Comparison of ENCODE assay signal across 22 mouse cellular contexts in genomic region chr9:110644295-110644694, GRCm38 (mm10). TPM values are rescaled to one million over a fixed set of nuclear protein-coding genes. Genes with fewer than 3 reads are reported as not detected.
DNase-seq lines count a peak whose midpoint lies in the region; ATAC-seq and TF ChIP-seq lines count a peak whose summit lies in the region.
"Had no signal": no experiment of that assay in that cellular context is flagged by ENCODE, and none has a peak within 500 bp of the region (broad histone marks: within the 10 kb centered on the region; RNA-seq: fewer than 3 reads in every experiment).

No protein-coding gene starts in this region.

- H3K27me3 ChIP-seq in kidney, embryonic 15.5 days: no peaks in the 10 kb centered on the region
- no peaks in the 10 kb centered on the region for H3K27me3 ChIP-seq in kidney, adult 2 months (replicated peaks; ENCODE audit: control insufficient read depth, insufficient read depth, low read length)
- no peaks in the 10 kb centered on the region for H3K27me3 ChIP-seq in megakaryocyte, embryonic 14.5 days (replicated peaks)
- H3K27me3 ChIP-seq in liver, postnatal 0 days (ENCODE audit: insufficient read depth, low read length): no peaks in the 10 kb centered on the region
- H3K27me3 ChIP-seq: CH12.LX; embryonic facial prominence, embryonic 13.5 days; forebrain, embryonic 12.5 days; heart, embryonic 12.5 days; hindbrain, embryonic 12.5 days; Patski had no signal

- peaks cover 4% of the 10 kb centered on the region; the same call in 1 of the 2 replicates for H3K36me3 ChIP-seq in kidney, embryonic 15.5 days
- no peaks in the 10 kb centered on the region; the same call in 1 of the 2 replicates for H3K36me3 ChIP-seq in kidney, adult 2 months (ENCODE audit: control insufficient read depth, insufficient read depth, low read length)
- peaks cover 97% of the 10 kb centered on the region for H3K36me3 ChIP-seq in megakaryocyte, embryonic 14.5 days (replicated peaks; ENCODE audit: low read length)
- peaks cover 6% of the 10 kb centered on the region; the same call in 1 of the 2 replicates for H3K36me3 ChIP-seq in liver, postnatal 0 days (replicated peaks; ENCODE audit: insufficient read depth, low read length)
- H3K36me3 ChIP-seq: embryonic facial prominence, embryonic 13.5 days; forebrain, embryonic 12.5 days; hindbrain, embryonic 12.5 days had no signal

- no peak for TF ChIP-seq POLR2A in kidney, adult 2 months (IDR thresholded peaks at IDR 0.05; ENCODE audit: low read depth, low read length)

- no peak for TF ChIP-seq CTCF in kidney, adult 2 months (conservative IDR thresholded peaks at IDR 0.05; ENCODE audit: insufficient read depth, insufficient read length, low read depth, low read length)
- no peak for TF ChIP-seq CTCF in liver, postnatal 0 days (IDR thresholded peaks at IDR 0.05; ENCODE audit: low read depth)

- no peak for TF ChIP-seq EP300 in liver, postnatal 0 days (IDR thresholded peaks at IDR 0.05; ENCODE audit: low read depth)

- peak overlapping the region; percentile 76; the same call in 1 of the 2 replicates for H3K27ac ChIP-seq in kidney, embryonic 15.5 days
- H3K27ac ChIP-seq in kidney, adult 2 months (ENCODE audit: insufficient read depth, low read depth, low read length): no peak overlapping the region
- no peak overlapping the region for H3K27ac ChIP-seq in liver, postnatal 0 days (ENCODE audit: low read depth)
- H3K27ac ChIP-seq: embryonic facial prominence, embryonic 13.5 days; forebrain, embryonic 12.5 days; heart, adult 2 months; hindbrain, embryonic 12.5 days had no signal

- ATAC-seq in kidney, embryonic 15.5 days (replicated peaks; ENCODE audit: low FRiP score): 0 out of 2 replicates have a peak, but pooled peaks have one; percentile 3
- no peak for ATAC-seq in megakaryocyte, adult 5-6 weeks (ENCODE audit: poor library complexity, severe bottlenecking)
- no peak for ATAC-seq in liver, postnatal 0 days
- ATAC-seq: forebrain, postnatal 0 days; Patski had no signal

- 63% methylated on average over 10 of the region's 10 CpGs for WGBS in kidney, embryonic 15.5 days
- WGBS in kidney, adult 2 months: 78% methylated on average over 10 of the region's 10 CpGs
- WGBS in liver, postnatal 0 days (ENCODE audit: insufficient replicate concordance): 80% methylated on average over 10 of the region's 10 CpGs

- DNase-seq in kidney, adult 2 months: no peak
- peak; percentile 51 for DNase-seq in thymus, postnatal 4 days
- no peak for DNase-seq in thymus, postnatal 10 days (ENCODE audit: low spot score in 2 of 2)
- DNase-seq in liver, postnatal 0 days: no peak
- DNase-seq in left cerebral cortex, adult 9 months (ENCODE audit: low spot score in 2 of 2): no peak
- DNase-seq: adrenal gland, postnatal 14 days; cerebellum, adult 18-20 months; cerebellum, adult 9-11 months; cerebellum, postnatal 36 days; forebrain, postnatal 0 days; gastrocnemius, postnatal 14 days; heart, adult 2 months; heart, postnatal 36 days had no signal

- peaks cover 37% of the 10 kb centered on the region for H3K4me1 ChIP-seq in kidney, embryonic 15.5 days
- H3K4me1 ChIP-seq in kidney, adult 2 months (ENCODE audit: control insufficient read depth, insufficient read depth, low read length): peaks cover 10% of the 10 kb centered on the region
- peaks cover 100% of the 10 kb centered on the region for H3K4me1 ChIP-seq in megakaryocyte, embryonic 14.5 days
- peaks cover 11% of the 10 kb centered on the region; the same call in 1 of the 2 replicates for H3K4me1 ChIP-seq in liver, postnatal 0 days (ENCODE audit: insufficient read depth)
- H3K4me1 ChIP-seq: embryonic facial prominence, embryonic 13.5 days had no signal

- no peak overlapping the region for H3K4me3 ChIP-seq in kidney, embryonic 15.5 days (replicated peaks)
- no peak overlapping the region for H3K4me3 ChIP-seq in kidney, adult 2 months (ENCODE audit: insufficient read depth, low read depth, low read length)
- H3K4me3 ChIP-seq in megakaryocyte, embryonic 14.5 days (replicated peaks): peak overlapping the region; percentile 93
- no peak overlapping the region for H3K4me3 ChIP-seq in liver, postnatal 0 days (ENCODE audit: low read depth, low read length)
- H3K4me3 ChIP-seq: embryonic facial prominence, embryonic 13.5 days; forebrain, embryonic 12.5 days; heart, adult 2 months; heart, embryonic 12.5 days; hindbrain, embryonic 12.5 days had no signal

- H3K4me2 ChIP-seq in kidney, embryonic 15.5 days: no peak overlapping the region
- H3K4me2 ChIP-seq in liver, postnatal 0 days (ENCODE audit: low read depth, low read length): peak overlapping the region; percentile 56
- H3K4me2 ChIP-seq: embryonic facial prominence, embryonic 13.5 days; forebrain, embryonic 12.5 days; heart, embryonic 12.5 days; hindbrain, embryonic 12.5 days had no signal

- H3K9me3 ChIP-seq in kidney, embryonic 15.5 days (replicated peaks): no peaks in the 10 kb centered on the region
- H3K9me3 ChIP-seq in megakaryocyte, embryonic 14.5 days: no peaks in the 10 kb centered on the region
- H3K9me3 ChIP-seq in liver, postnatal 0 days (ENCODE audit: low read length): no peaks in the 10 kb centered on the region
- H3K9me3 ChIP-seq: embryonic facial prominence, embryonic 13.5 days; forebrain, embryonic 12.5 days; heart, embryonic 12.5 days; hindbrain, embryonic 12.5 days had no signal

- no peak overlapping the region for H3K9ac ChIP-seq in kidney, embryonic 15.5 days
- no peak overlapping the region for H3K9ac ChIP-seq in liver, postnatal 0 days (replicated peaks)
- H3K9ac ChIP-seq: embryonic facial prominence, embryonic 13.5 days; forebrain, embryonic 12.5 days; forebrain, postnatal 0 days; heart, embryonic 12.5 days; hindbrain, embryonic 12.5 days had no signal

RNA-seq across cellular contexts. Expression of gene Nbeal2, which starts 9.7 kb away (rescaled TPM):
- 3.7 and 5.5 TPM in 2 replicates for polyA plus RNA-seq in kidney, embryonic 15.5 days (2015; fragmentation: Nextera tagmentation; extraction: Ambion mirVana)
- polyA plus RNA-seq in kidney, adult 2 months (2012; rRNA removed): 41.6 and 49.2 TPM in 2 replicates
- polyA plus RNA-seq in megakaryocyte, embryonic 14.5 days (2012; ENCODE audit: insufficient read depth, low replicate concordance): 102 and 106 TPM in 2 replicates
- 42.1 and 52.5 TPM in 2 replicates for total RNA-seq in megakaryocyte, adult 5-6 weeks (2015)
- 29.1 and 35.9 TPM in 2 replicates for total RNA-seq in megakaryocyte, adult 5-6 weeks (2017)
- polyA plus RNA-seq in liver, postnatal 0 days (2015; fragmentation: Nextera tagmentation; extraction: Ambion mirVana): 1.5 and 2.0 TPM in 2 replicates

RNA-seq across cellular contexts. Expression of gene Ccdc12, which starts 12.0 kb away (rescaled TPM):
- polyA plus RNA-seq in kidney, embryonic 15.5 days (2015; fragmentation: Nextera tagmentation; extraction: Ambion mirVana): 151 and 157 TPM in 2 replicates
- 95.9 and 125 TPM in 2 replicates for polyA plus RNA-seq in kidney, adult 2 months (2012; rRNA removed)
- polyA plus RNA-seq in megakaryocyte, embryonic 14.5 days (2012; ENCODE audit: insufficient read depth, low replicate concordance): 77.7 and 537 TPM in 2 replicates
- 204 and 210 TPM in 2 replicates for total RNA-seq in megakaryocyte, adult 5-6 weeks (2015)
- 165 and 180 TPM in 2 replicates for total RNA-seq in megakaryocyte, adult 5-6 weeks (2017)
- 69.3 and 71.1 TPM in 2 replicates for polyA plus RNA-seq in liver, postnatal 0 days (2015; fragmentation: Nextera tagmentation; extraction: Ambion mirVana)

RNA-seq across cellular contexts. Expression of gene Nradd, which starts 20.0 kb away (rescaled TPM):
- polyA plus RNA-seq in kidney, embryonic 15.5 days (2015; fragmentation: Nextera tagmentation; extraction: Ambion mirVana): 55.2 and 56.4 TPM in 2 replicates
- polyA plus RNA-seq in kidney, adult 2 months (2012; rRNA removed): 4.3 and 6.2 TPM in 2 replicates
- polyA plus RNA-seq in megakaryocyte, embryonic 14.5 days (2012; ENCODE audit: insufficient read depth, low replicate concordance): 6.7 and 12.4 TPM in 2 replicates
- 4.6 and 5.2 TPM in 2 replicates for total RNA-seq in megakaryocyte, adult 5-6 weeks (2015)
- 2.0 and 3.5 TPM in 2 replicates for total RNA-seq in megakaryocyte, adult 5-6 weeks (2017)
- polyA plus RNA-seq in liver, postnatal 0 days (2015; fragmentation: Nextera tagmentation; extraction: Ambion mirVana): 1.3 and 1.4 TPM in 2 replicates
